Mouse (Mus musculus): ENCODE results near the gene Lactbl1. TPM values are rescaled to one million over a fixed set of nuclear protein-coding genes. Genes with fewer than 3 reads are reported as not detected.

Gene Lactbl1
- not detected for polyA plus RNA-seq (2012; fragmentation: generic; extraction: Trizol)

- Histone ChIP-seq H3K27me3 (ENCODE audit: control insufficient read depth, insufficient read depth, insufficient read length) (peaks cover 15% of the 10 kb centered on the region), H3K4me2 (ENCODE audit: low read depth) (no peak within 1 kb of the TSS), H3K4me3 (no peak within 1 kb of the TSS), H3K36me3 (ENCODE audit: control insufficient read depth, insufficient read depth) (no peaks in the 10 kb centered on the region), H3K79me2 (ENCODE audit: control insufficient read depth, insufficient read depth) (no peaks in the 10 kb centered on the region), H3ac (ENCODE audit: control insufficient read depth, insufficient read length) (no peak within 1 kb of the TSS)
- TF ChIP-seq E2F4 (IDR thresholded peaks at IDR 0.05; ENCODE audit: insufficient read depth) (no peak), REST (IDR thresholded peaks at IDR 0.05; ENCODE audit: insufficient read depth, insufficient read length) (no peak), MAX (IDR thresholded peaks at IDR 0.05; ENCODE audit: low read depth) (no peak), POLR2AphosphoS2 (IDR thresholded peaks at IDR 0.05; ENCODE audit: insufficient read length, low read depth) (no peak), SRF (IDR thresholded peaks at IDR 0.05; ENCODE audit: control insufficient read depth, insufficient read length, low read depth) (no peak), MYOD1 (IDR thresholded peaks at IDR 0.05; ENCODE audit: control insufficient read depth in 1 of 3, insufficient read length in 2 of 3, low read depth in 2 of 3) (no peak), POLR2A (IDR thresholded peaks at IDR 0.05; ENCODE audit: insufficient read length, low read depth) (no peak), USF1 (IDR thresholded peaks at IDR 0.05; ENCODE audit: low read depth) (no peak), TCF12 (IDR thresholded peaks at IDR 0.05; ENCODE audit: insufficient read depth, poor library complexity, severe bottlenecking) (no peak), CEBPB (IDR thresholded peaks at IDR 0.05; ENCODE audit: insufficient read depth, poor library complexity, severe bottlenecking) (no peak), TCF3 (IDR thresholded peaks at IDR 0.05; ENCODE audit: insufficient read length, low read depth) (no peak), MYOG (IDR thresholded peaks at IDR 0.05; ENCODE audit: control insufficient read depth in 1 of 3, insufficient read depth in 1 of 3, insufficient read length in 2 of 3, low read depth in 2 of 3) (no peak)
Observed at GRCm38 (mm10) chr4:136622388-136622787, at the start of gene Lactbl1. TSS of gene Lactbl1 (plus strand) at chr4:136622621.

GRCm38 (mm10) chr4:136581885-136582284 lies 40.5 kb upstream of the Lactbl1 start:
- H3K79me2 ChIP-seq (ENCODE audit: control insufficient read depth, insufficient read depth) = peaks cover 100% of the 10 kb centered on the region
- no peaks in the 10 kb centered on the region for H3K27me3 ChIP-seq (ENCODE audit: control insufficient read depth, insufficient read depth, insufficient read length)
- H3ac ChIP-seq (ENCODE audit: control insufficient read depth, insufficient read length) = no peak overlapping the region
- TF ChIP-seq TCF12 (IDR thresholded peaks at IDR 0.05; ENCODE audit: insufficient read depth, poor library complexity, severe bottlenecking) (no peak), POLR2AphosphoS2 (IDR thresholded peaks at IDR 0.05; ENCODE audit: insufficient read length, low read depth) (no peak), MAX (IDR thresholded peaks at IDR 0.05; ENCODE audit: low read depth) (peak; percentile 4), USF1 (IDR thresholded peaks at IDR 0.05; ENCODE audit: low read depth) (no peak), MYOD1 (IDR thresholded peaks at IDR 0.05; ENCODE audit: control insufficient read depth in 1 of 3, insufficient read length in 2 of 3, low read depth in 2 of 3) (peak in 2 of 3 experiments; percentile 23 to 35), POLR2A (IDR thresholded peaks at IDR 0.05; ENCODE audit: insufficient read length, low read depth) (no peak), E2F4 (IDR thresholded peaks at IDR 0.05; ENCODE audit: insufficient read depth) (no peak), CEBPB (IDR thresholded peaks at IDR 0.05; ENCODE audit: insufficient read depth, poor library complexity, severe bottlenecking) (peak; percentile 72), MYOG (IDR thresholded peaks at IDR 0.05; ENCODE audit: control insufficient read depth in 1 of 3, insufficient read depth in 1 of 3, insufficient read length in 2 of 3, low read depth in 2 of 3) (no peak)
- peak overlapping the region; percentile 43 for H3K4me2 ChIP-seq (ENCODE audit: low read depth)
- peaks cover 11% of the 10 kb centered on the region for H3K36me3 ChIP-seq (ENCODE audit: control insufficient read depth, insufficient read depth)
- H3K4me3 ChIP-seq = no peak overlapping the region

GRCm38 (mm10) chr4:136587221-136587827 lies 35.1 kb upstream of the Lactbl1 start:
- Histone ChIP-seq H3K27me3 (ENCODE audit: control insufficient read depth, insufficient read depth, insufficient read length) (no peaks in the 10 kb centered on the region), H3K4me3 (no peak overlapping the region), H3K4me2 (ENCODE audit: low read depth) (no peak overlapping the region), H3ac (ENCODE audit: control insufficient read depth, insufficient read length) (no peak overlapping the region), H3K79me2 (ENCODE audit: control insufficient read depth, insufficient read depth) (peaks cover 100% of the 10 kb centered on the region), H3K36me3 (ENCODE audit: control insufficient read depth, insufficient read depth) (no peaks in the 10 kb centered on the region)
- TF ChIP-seq MYOG (IDR thresholded peaks at IDR 0.05; ENCODE audit: control insufficient read depth in 1 of 3, insufficient read depth in 1 of 3, insufficient read length in 2 of 3, low read depth in 2 of 3) = no peak
- no peak for TF ChIP-seq POLR2A (IDR thresholded peaks at IDR 0.05; ENCODE audit: insufficient read length, low read depth)
- TF ChIP-seq REST (IDR thresholded peaks at IDR 0.05; ENCODE audit: insufficient read depth, insufficient read length) = no peak
- TF ChIP-seq E2F4 (IDR thresholded peaks at IDR 0.05; ENCODE audit: insufficient read depth) = no peak
- no peak for TF ChIP-seq TCF3 (IDR thresholded peaks at IDR 0.05; ENCODE audit: insufficient read length, low read depth)
- TF ChIP-seq MYOD1 (IDR thresholded peaks at IDR 0.05; ENCODE audit: control insufficient read depth in 1 of 3, insufficient read length in 2 of 3, low read depth in 2 of 3) = no peak
- no peak for TF ChIP-seq USF1 (IDR thresholded peaks at IDR 0.05; ENCODE audit: low read depth)
- no peak for TF ChIP-seq SRF (IDR thresholded peaks at IDR 0.05; ENCODE audit: control insufficient read depth, insufficient read length, low read depth)
- no peak for TF ChIP-seq CEBPB (IDR thresholded peaks at IDR 0.05; ENCODE audit: insufficient read depth, poor library complexity, severe bottlenecking)
- TF ChIP-seq MAX (IDR thresholded peaks at IDR 0.05; ENCODE audit: low read depth) = no peak
- TF ChIP-seq POLR2AphosphoS2 (IDR thresholded peaks at IDR 0.05; ENCODE audit: insufficient read length, low read depth) = no peak
- no peak for TF ChIP-seq TCF12 (IDR thresholded peaks at IDR 0.05; ENCODE audit: insufficient read depth, poor library complexity, severe bottlenecking)

DNA sequence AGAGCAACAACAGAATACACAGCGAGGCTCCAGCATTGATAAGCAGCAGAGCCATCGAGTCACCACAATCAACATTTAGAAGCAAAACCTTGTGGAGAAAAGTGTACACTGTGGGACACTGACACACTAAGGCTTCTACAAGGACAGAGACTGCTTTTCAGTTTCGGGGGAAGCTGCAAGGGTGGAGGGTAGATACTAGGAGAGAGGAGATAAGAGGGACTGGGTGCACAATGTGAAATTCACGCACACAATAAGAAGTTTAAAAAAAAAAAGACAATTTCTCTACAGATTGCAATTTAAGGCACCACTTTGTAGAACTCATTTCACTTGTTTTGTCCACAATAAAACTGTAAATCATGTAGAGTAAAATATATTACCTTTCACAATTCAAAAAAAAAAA lies 34.4 kb upstream of the Lactbl1 start:
- Histone ChIP-seq H3K27me3 (ENCODE audit: control insufficient read depth, insufficient read depth, insufficient read length) (no peaks in the 10 kb centered on the region), H3K36me3 (ENCODE audit: control insufficient read depth, insufficient read depth) (no peaks in the 10 kb centered on the region), H3ac (ENCODE audit: control insufficient read depth, insufficient read length) (no peak overlapping the region), H3K79me2 (ENCODE audit: control insufficient read depth, insufficient read depth) (peaks cover 100% of the 10 kb centered on the region), H3K4me3 (no peak overlapping the region), H3K4me2 (ENCODE audit: low read depth) (no peak overlapping the region)
- TF ChIP-seq MAX (IDR thresholded peaks at IDR 0.05; ENCODE audit: low read depth) (no peak), SRF (IDR thresholded peaks at IDR 0.05; ENCODE audit: control insufficient read depth, insufficient read length, low read depth) (no peak), MYOG (IDR thresholded peaks at IDR 0.05; ENCODE audit: control insufficient read depth in 1 of 3, insufficient read depth in 1 of 3, insufficient read length in 2 of 3, low read depth in 2 of 3) (no peak), TCF12 (IDR thresholded peaks at IDR 0.05; ENCODE audit: insufficient read depth, poor library complexity, severe bottlenecking) (no peak), POLR2AphosphoS2 (IDR thresholded peaks at IDR 0.05; ENCODE audit: insufficient read length, low read depth) (no peak), TCF3 (IDR thresholded peaks at IDR 0.05; ENCODE audit: insufficient read length, low read depth) (no peak), E2F4 (IDR thresholded peaks at IDR 0.05; ENCODE audit: insufficient read depth) (no peak), REST (IDR thresholded peaks at IDR 0.05; ENCODE audit: insufficient read depth, insufficient read length) (no peak), USF1 (IDR thresholded peaks at IDR 0.05; ENCODE audit: low read depth) (no peak), MYOD1 (IDR thresholded peaks at IDR 0.05; ENCODE audit: control insufficient read depth in 1 of 3, insufficient read length in 2 of 3, low read depth in 2 of 3) (no peak), POLR2A (IDR thresholded peaks at IDR 0.05; ENCODE audit: insufficient read length, low read depth) (no peak), CEBPB (IDR thresholded peaks at IDR 0.05; ENCODE audit: insufficient read depth, poor library complexity, severe bottlenecking) (no peak)
